Mouse (Mus musculus) mesoderm, embryonic 11.5 days (tissue): Measurements from ENCODE around the gene Elp1.

ENCODE experiments used
- DNase-seq: peaks from one replicate; pipeline ENCODE4 v3.0.0-alpha.2; 2012; ENCODE audit warnings: low read depth, low spot score

The Elp1 gene

DNA sequence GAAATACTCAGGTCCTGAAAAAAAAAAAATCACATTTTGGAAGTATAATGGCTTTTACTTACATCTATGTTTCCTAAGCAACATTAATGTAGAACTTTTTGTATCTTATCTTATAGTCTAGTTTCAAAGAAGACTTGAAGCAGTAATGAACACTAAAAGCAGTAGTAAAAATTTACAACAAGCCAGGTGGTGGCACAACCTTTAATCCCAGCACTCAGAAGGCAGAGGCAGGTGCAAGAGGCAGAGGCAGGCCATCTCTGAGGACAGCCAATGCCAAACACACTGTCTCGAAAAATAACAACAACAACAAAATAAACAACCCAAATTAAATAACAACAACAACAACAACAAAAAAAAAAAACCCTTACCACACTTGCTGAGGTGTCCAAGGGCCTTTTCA, 31.1 kb downstream of the Elp1 start:
- no peak for DNase-seq

DNA sequence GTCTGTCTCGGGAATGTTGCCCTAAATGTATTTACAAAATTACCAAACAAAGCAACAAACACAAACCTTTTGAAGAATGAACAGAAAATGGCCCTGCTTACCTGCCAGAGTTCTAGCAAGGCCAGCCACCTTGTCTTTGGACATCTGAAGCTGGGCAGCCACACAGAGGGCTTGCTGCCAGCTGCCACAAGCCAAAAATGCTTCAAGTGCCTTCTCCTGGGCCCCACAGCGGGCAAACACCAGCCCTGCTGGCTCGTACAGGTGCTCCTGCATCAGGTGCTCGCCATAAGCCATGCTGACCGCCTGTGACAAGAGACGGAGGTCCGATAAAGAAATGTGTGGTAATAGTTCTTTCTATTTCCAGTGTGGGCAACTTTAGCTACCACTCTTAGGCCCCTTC, 33.2 kb downstream of the Elp1 start:
- DNase-seq, result no peak

DNA sequence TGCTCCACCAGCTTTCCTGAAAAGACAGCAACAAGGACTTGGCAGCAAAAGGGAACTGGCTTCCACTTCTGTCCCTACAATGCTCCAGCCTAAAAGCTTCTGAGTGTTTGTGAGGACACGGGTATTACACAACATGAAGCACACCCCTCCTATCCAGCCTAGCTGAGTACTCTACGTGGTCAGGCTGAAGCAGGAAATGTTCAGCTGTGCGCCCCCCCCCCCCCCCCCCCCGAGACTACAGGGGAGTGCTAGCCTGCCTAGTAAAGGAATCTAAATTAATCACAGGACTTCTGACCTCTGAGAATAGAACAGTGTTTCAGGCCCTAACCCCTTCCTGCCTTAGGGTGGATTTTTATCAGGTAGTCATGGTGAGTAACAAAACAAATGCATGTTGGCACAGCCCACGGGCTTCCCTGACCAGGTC, 34.3 kb downstream of the Elp1 start:
- no peak for DNase-seq

- DNase-seq, result no peak
Observed at GRCm38 (mm10) chr4:56757693-56758092, 44.4 kb downstream of the Elp1 start.

GRCm38 (mm10) chr4:56756966-56757600, 45.0 kb downstream of the Elp1 start:
- no peak for DNase-seq

- DNase-seq, result no peak
Observed at GRCm38 (mm10) chr4:56756021-56756420, 46.1 kb downstream of the Elp1 start.

- no peak for DNase-seq
Observed at GRCm38 (mm10) chr4:56747456-56747855, 54.7 kb downstream of the Elp1 start.

DNA sequence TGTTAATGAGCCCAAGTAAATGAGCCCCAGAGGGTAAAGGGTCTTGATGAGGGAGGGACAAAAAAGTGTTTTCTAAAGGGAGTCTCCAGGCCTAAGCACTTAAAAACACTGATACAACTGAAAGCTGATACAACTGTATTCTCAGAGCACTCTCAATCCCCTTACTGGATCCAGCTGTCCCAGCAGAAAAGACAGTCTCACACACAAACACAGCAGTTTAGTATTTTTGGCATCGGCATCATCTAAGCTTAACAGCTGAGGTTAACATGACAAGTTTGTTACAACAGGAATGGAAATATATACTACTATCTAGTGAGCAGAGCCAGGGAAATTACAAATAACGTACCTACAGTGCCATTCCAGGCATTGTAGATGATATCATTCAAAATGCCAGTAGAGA, 55.8 kb downstream of the Elp1 start:
- no peak for DNase-seq

DNA sequence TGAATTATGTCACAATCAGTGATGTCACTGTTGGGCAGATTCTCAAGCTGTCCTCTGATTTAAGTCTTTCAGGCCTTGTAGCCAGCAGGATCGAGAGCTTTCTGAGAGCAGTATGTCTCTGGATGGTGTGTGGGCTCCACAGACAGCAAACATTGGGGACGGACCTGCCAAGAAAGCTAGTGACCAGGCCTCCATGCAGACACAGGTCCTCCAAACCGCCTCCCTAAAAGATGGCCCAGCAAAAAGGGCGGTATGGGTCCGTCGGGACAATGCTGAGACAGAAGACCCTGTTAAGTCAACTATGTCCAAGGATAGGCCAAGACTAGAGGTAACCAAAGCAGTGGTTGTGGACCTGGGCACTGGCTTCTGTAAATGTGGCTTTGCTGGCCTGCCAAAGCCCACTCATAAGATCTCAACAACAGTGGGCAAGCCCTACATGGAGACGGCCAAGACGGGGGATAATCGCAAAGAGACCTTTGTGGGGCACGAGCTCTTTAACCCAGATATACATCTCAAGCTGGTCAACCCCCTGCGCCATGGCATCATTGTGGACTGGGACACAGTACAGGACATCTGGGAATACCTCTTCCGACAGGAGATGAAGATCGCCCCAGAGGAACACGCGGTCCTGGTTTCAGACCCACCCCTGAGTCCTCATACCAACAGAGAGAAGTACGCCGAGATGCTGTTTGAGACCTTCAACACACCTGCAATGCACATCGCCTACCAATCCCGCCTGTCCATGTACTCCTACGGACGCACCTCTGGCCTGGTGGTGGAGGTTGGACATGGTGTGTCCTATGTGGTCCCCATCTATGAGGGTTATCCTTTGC, 58.6 kb downstream of the Elp1 start, which contains the start of gene Actl7a:
Actl7a (plus strand) TSS at position 51 of the 833 bp plus-strand sequence.
- DNase-seq, result no peak

- no peak for DNase-seq
Observed at GRCm38 (mm10) chr4:56742698-56743097, 59.4 kb downstream of the Elp1 start.

DNA sequence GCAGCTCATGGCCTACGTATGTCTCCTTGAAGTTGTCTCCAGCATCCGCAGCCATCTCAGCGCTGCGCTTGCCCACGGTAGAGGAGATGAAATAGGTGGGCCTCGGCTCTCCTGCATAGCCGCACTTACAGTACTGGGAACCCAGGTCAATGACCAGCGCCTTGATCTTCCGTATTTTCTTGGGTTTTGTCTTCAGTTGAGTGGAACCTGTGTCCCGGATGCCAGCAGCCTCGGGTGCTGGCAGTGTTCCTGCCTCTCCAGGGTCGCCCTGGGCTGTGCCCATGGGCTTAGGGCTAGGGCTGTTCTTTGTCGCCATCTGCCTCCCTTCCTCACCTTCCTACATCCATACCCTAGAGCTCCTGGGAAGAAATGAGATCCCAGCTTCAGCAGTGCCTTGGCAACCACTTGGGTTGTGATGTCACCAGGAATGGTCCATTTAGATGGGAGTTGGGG, 61.1 kb downstream of the Elp1 start, which contains the start of gene Actl7b:
Actl7b (minus strand) TSS at position 403 of the 453 bp plus-strand sequence.
- no peak for DNase-seq

DNA sequence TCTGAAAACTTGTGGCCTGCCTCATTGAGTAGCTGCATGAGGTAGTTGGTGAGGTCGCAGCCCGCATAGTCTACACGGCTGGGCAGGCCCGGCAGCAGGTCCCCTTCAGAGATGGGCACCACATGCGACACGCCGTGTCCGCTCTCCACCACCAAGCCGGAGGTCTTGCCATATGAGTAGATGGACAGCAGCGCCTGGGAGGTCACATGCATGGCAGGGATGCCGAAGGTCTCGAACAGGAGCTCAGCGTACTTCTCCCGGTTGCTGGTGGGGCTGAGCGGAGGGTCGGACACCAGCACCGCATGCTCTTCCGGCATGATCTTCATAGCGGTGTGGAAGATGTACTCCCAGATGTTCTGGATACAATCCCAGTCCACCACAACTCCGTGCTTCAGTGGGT, 61.5 kb downstream of the Elp1 start:
- no peak for DNase-seq

- DNase-seq, result no peak
Observed at GRCm38 (mm10) chr4:56740020-56740485, 62.1 kb downstream of the Elp1 start, which contains the start of gene Gm26657. Gene Gm26657 (plus strand): TSS chr4:56740070.

- DNase-seq, result no peak
Observed at GRCm38 (mm10) chr4:56725839-56726238, 76.3 kb downstream of the Elp1 start.

DNA sequence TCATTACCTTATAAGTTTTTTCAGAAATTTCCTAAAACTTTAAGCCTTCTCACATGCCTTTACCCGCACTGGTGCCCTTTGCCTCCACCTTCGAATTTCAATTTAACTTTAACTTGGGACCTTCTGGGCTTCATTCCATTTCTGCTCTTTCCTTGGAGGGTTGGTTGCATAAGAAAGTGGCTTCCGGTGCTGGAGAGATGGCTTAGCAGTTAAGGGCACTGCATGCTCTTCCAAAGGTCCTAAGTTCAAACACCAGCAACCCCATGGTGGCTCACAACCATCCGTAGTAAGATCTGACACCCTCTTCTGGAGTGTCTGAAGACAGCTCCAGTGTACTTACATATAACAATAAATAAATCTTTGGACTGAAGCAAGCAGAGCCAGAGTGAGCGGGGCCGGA, 78.9 kb downstream of the Elp1 start:
- no peak for DNase-seq

- DNase-seq, result no peak
Observed at GRCm38 (mm10) chr4:56722346-56722745, 79.8 kb downstream of the Elp1 start.

- DNase-seq, result peak; percentile 36
Observed at GRCm38 (mm10) chr4:56721469-56721868, 80.7 kb downstream of the Elp1 start.

DNA sequence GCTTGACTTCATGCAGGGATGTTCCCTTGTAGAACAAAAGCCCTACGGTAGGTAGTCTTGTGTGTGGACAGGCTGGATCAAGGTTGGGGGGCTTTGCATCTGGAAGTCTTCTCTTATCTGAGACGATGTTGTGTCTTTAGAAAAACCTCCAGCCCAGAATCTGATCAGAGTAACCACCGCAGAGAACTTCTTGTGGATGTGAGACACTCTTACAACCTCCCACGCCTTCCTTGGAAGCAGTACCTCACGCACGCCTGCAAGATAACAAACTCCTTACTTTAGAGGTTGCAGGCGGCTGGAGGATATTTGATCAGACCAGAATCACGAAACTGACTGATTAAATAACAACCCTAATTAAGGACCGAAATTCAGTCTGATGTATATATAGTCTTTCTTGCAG, 81.7 kb downstream of the Elp1 start:
- DNase-seq, result no peak

- DNase-seq, result no peak
Observed at GRCm38 (mm10) chr4:56719456-56719855, 82.7 kb downstream of the Elp1 start.

DNA sequence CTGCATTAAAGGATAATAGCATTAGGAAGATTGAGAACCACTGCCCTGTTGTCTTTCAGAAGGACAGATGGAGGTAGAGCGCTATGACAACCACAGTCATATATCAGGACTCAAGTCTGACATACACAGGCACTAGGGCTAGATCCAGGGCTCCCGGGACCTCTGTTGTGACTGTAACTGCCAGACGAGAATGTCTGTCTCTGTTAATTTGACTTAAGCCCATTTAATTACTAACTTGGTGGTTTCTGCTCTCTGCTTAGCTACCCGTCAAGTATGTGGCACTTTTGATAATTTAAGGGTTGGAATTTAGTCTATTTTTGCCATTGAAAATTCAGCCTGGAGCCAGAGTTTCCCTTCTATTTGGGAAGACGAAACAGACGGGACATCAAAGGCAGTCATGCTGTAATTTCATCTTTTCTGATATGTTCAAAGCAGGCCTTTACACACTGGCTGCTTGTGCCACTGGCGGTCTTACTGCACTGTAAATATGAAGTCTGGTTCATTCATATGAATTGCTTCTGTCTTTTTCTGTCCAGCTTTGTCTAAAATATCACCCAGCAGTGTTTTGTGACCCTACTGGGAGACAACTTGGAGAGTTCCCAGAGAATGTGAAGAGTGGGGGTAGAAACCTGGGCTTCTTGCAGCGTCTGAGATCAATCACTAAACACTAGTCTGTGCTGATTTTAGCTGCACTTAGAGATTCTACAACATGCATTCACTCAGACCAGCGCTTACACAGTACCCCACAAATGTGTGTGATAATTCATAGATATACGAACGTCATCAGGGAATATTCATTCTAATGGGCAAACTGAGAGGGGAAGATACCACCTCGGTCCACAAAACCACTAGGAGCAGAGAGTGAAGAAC, 83.3 kb downstream of the Elp1 start:
- no peak for DNase-seq

- DNase-seq, result no peak
Observed at GRCm38 (mm10) chr4:56717932-56718331, 84.2 kb downstream of the Elp1 start.

DNA sequence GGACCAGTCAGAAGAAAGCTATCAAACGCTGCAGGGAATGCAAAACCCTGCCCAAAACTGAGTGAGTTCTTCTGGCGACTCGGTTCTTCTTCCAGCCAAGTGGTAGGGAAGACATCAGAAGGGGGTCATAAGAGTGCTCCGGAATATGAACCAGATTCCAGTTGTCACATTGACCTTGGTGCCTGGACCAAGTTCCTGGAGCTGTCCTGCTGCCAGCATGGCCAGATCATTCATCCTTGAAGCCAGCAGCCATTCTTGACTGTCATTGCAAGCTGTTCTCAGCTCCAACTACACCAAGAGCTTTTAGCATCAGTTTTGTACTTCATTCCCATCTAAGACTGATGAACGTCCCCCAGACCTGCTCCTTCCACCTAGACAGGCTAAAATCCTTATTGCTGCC, 85.3 kb downstream of the Elp1 start:
- no peak for DNase-seq
